Mouse (Mus musculus) pancreas, adult 10 weeks (tissue): ENCODE measurements around the gene Igsf9. TPM values are rescaled to one million over a fixed set of nuclear protein-coding genes. Genes with fewer than 3 reads are reported as not detected.

Experiments used
- polyA plus RNA-seq: library from polyadenylated mRNA; stranded (reverse); fragments of 350-450 nt; fragmentation: Illumina TruSeq; extraction: RNeasy Lipid Tissue Mini Kit (QIAGEN cat#74804); gene quantifications from one replicate; pipeline ENCODE4 v1.2.3, GENCODE M21; 2015; ENCODE audit warnings: low read depth, low replicate concordance; ENCODE audit not compliant: insufficient read depth

Igsf9 gene
- 2.0 TPM for polyA plus RNA-seq

DNA sequence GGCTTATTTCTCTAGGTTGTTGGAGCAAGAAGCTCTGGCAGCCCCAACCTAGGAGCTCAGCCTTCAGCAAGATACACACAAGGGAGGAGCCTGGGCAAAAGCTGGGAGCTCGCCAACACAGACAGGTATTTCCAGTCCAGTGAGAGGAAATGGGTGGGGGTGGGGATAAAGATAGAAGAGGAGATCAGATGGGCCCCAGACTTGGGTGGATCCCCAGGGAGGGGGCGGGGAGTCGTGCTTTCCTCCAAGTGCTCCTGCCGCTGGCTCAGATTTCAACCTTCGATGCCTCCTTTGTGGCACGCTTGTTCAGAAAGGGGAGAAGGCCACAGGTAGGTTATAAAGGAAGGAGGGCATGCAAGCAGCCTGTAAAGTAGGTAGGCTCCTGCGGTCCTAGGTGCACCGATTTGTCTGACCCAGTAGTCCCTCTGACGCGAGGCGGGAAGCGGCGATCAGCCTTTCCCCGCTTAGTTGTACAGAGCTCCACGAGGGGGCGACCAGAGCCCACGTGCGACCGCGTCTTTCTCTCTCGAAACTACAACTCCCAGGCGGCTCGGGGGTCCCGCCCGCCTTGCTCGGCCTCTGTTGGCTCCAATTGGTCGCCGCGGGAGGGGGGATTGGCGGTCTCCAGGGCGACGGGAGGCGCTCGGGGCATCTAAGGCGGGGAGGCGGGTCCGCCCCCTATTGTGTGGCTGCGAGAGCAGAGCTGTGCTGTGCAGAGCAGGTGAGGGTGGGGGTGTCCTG is at the start of gene Igsf9:
Gene Igsf9, plus strand, starts transcription at position 249 of the 741 bp plus-strand sequence.

DNA sequence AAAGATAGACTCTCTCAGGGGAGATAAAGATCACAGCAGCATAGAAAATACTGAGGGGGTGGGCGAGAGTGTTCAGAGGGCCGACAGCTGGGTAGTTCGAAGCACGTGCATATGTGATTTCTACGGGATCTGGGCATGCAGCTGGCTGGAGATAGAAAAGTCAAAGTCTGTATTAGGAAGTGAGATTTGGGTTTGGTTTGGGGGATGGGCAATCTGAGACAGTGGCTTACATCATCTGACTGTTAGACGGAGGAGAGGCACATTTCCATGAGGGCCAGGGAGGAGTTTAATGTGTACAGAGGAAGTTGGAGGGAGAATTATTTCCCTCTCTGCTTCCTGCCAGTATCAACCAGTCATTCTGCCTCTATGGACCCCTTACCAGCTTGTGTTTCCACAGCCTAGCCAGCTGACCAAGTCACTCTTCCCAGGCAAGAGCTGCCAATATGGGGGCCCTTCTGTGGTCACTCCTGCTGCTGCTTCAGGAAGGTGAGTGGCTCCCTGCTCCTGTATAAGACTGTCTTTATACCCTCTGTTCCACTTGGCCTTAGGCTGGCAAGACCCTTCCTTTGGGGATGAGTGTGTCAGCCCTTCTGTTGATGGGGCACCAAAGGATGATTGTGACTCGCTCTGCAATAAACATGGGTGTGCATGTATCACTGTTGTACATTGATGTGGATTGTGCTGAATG is 6.4 kb upstream of the Igsf9 start, which contains the start of gene Slamf9:
Gene Slamf9, plus strand, starts transcription at position 305 of the 688 bp plus-strand sequence.

DNA sequence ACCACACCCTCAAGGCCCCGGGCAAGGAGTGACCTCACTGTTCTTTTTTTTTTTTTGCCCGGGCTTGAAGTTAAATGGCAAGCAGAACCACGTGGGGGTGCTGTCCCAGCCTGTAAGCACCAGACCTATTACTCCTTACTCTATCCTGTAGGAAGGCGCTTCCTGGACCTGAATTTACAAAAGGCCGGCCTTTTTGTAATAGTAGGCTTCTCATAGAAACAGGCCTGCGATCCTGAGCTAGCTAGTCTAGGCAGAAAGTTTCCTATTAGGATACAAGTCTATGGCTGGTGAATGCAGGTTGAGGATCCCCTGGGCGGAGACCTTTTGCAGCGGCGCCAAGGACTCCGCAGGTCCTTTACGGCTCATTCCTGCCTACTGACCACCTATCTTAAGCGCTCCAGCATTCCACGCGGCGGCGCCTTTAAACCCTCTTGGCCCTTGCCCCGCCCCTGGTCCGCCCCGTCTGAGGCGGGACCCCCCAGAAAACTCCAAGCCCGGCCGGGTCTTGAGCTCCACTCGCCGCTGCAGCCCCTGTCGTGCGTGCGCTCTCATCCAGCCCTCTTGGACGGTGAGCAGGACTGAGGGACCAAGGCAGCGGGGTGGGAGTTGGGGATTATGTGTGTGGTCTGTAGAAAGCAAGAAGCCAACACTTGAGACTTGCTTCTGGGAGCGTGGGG is 18.3 kb downstream of the Igsf9 start, which contains the start of gene Tagln2:
Gene Tagln2, plus strand, starts transcription at position 283 of the 677 bp plus-strand sequence.

DNA sequence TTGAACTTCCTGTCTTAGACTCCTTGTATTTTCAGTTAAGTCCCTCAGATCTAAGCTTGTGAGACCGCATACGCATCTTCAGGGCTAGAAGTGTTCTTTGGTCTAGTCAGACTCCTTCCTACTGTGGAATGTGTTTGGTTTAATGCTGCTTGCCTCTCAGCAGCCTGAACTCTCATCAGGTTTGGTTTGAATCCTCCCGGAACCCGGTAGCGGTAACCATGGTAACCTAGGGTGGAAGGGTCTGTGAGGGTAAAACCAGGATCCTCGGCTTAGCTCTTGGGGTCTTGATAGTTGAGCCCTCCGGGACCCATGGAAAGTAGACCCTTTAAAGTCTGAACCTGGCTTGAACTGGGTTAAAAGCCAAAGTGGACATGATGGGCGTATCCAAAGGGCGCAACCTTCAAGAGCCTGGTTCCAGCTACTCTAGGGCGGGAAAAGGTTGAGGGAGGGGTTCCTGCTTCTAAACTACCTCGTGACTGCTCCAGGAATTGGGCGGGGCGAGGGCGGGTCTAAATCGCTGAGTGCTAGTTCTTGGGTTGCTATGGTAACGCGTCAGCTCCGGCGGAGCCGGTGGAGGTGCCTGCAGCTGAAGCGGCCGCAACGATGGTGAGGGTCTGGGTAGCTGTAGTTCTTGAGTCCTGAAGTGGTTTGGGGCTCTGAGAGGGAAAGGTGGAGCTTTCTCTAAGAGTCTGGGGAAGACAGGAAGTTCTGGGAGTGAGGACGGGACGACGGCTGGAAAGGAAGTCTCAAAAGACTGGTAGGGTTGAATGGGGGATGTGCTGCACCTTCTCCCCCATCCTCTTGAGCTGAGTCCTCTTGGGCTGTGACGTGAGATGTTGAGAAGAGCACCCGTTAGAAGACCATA is 39.2 kb downstream of the Igsf9 start, which contains the start of gene Cfap45:
Gene Cfap45, plus strand, starts transcription at position 226 of the 865 bp plus-strand sequence.

Other genes starting within 250 kb of the Igsf9 start
- gene Atp1a4, start 223.4 kb upstream of the Igsf9 start, polyA plus RNA-seq: not detected
- 15.7 TPM for gene Igsf8, start 220.1 kb upstream of the Igsf9 start, polyA plus RNA-seq
- 6.4 TPM for gene Atp1a2, start 183.7 kb upstream of the Igsf9 start, polyA plus RNA-seq
- gene Kcnj9, start 152.5 kb upstream of the Igsf9 start, polyA plus RNA-seq: not detected
- gene Kcnj10, start 140.6 kb upstream of the Igsf9 start, polyA plus RNA-seq: not detected
- gene Pigm, start 105.2 kb upstream of the Igsf9 start, polyA plus RNA-seq: 3.2 TPM
- gene Slamf9, start 6.4 kb upstream of the Igsf9 start, polyA plus RNA-seq: 1.5 TPM
- 64.6 TPM for gene Tagln2, start 18.3 kb downstream of the Igsf9 start, polyA plus RNA-seq
- not detected for gene Cfap45, start 39.0 kb downstream of the Igsf9 start, polyA plus RNA-seq
- not detected for gene Vsig8, start 74.2 kb downstream of the Igsf9 start, polyA plus RNA-seq
- not detected for gene Slamf8, start 108.8 kb downstream of the Igsf9 start, polyA plus RNA-seq
- not detected for gene Fcrl6, start 120.8 kb downstream of the Igsf9 start, polyA plus RNA-seq
- 6.0 TPM for gene Dusp23, start 151.2 kb downstream of the Igsf9 start, polyA plus RNA-seq
- 1.8 TPM for gene Crp, start 216.3 kb downstream of the Igsf9 start, polyA plus RNA-seq